Mouse (Mus musculus): Measurements from ENCODE around the gene Slc25a10.

Slc25a10 gene

DNA sequence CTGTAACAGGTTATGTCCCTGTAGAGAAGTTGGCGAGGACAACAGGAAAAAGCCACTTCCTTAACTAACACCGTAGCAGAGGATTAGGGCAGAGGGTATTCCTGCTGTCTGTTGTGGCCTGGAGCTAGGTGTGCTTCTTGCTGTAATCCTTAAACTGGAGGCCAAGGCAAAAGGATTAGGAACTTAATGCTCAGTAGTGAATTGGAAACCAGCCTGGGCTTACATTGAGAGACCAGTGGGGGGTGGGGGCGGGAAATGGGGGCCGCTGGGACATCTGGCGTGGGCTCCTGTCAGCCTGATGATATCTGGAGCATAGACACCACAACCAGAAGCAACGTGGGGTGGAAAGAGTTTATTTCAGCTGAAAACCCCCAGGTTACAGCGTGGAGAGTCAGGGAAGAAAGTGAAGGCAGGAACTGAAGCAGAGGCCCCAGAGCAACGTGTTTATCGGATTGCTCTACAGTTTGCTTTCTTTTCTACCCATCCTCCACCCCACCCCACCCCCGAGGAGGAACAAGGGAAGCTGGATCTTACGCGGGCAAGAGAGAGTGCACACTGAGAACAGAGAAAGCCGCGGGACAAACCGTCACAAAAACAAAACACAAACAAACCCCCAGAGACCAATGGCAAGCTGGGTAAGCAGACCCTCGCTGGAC lies 18.9 kb downstream of the Slc25a10 start:
- in situ Hi-C loops (cut with MboI, MseI): loop anchor here (5.0 kb wide), 1 partner anchor 52 kb away; no protein-coding TSS in a partner anchor

DNA sequence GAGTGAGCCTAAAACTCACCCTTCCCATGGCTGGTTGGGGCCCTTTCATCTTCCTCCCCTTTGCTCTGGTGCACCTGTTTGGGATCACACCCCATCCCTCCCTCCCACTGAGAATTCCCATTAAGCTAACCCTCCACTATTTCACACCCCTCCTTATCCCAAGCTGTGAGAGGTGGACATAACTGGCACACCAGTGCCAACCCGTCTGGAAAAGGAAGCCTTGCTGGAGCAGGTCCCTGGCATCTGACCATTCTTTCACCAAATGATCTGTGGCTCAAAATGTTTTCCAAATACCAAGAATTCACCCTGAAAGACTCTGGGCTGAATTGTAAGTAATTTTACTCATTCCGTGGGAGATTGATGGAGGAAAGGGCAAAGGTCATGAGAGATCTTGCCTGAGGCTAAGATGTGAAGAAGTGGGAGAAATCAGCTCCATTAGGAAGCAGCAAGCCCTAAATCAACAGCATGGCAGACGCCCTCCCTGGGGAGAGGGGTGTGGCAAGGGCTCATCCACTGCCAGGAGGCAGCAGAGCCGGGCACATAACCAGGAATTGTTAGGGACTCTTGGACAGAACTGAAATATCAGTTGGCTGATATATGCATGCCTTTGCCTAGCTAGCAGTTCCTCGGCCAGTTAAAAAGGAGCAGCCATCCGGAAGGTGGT lies 21.3 kb downstream of the Slc25a10 start:
- in situ Hi-C loops (cut with MboI, MseI): loop anchor here (5.0 kb wide), 1 partner anchor 49 kb away; no protein-coding TSS in a partner anchor

DNA sequence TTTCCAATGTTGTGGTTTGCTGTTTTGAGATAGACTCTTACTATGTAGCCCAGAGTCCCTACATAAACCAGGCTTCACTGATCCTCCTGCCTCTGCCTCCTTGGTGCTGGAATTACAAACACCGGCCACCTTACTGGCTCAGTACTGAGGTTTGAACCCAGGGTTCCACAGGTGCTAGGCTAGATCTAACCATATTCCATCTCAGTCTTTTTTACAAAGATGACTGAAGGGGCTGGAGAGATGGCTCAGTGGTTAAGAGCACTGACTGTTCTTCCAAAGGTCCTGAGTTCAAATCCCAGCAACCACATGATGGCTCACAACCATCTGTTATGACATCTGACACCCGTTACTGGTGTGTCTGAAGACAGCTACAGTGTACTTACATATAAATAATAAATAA lies 22.6 kb downstream of the Slc25a10 start:
- in situ Hi-C loops (cut with MboI, MseI): loop anchor here (5.0 kb wide), 1 partner anchor 48 kb away; no protein-coding TSS in a partner anchor

DNA sequence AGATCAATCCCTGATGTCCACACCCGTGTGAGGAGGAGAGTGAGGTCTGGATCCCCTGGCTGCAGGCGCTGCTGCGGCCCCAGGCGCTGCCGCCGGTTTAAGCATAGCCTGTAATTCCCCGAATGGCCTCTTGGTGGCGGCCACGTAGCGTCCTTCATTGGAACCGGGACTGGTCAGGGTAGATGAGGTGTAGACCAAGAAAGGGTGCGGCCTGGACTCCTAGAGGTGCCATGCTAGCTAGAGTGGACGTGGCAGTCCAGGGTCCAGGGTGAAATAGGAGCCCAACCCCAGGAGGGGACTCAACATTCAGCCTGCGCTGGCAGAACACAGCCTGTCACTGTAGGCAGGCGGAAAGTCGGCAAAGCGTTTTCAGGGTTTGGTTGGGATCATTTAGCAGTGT lies 24.0 kb downstream of the Slc25a10 start:
- in situ Hi-C loops (cut with MboI, MseI): no loop called here

DNA sequence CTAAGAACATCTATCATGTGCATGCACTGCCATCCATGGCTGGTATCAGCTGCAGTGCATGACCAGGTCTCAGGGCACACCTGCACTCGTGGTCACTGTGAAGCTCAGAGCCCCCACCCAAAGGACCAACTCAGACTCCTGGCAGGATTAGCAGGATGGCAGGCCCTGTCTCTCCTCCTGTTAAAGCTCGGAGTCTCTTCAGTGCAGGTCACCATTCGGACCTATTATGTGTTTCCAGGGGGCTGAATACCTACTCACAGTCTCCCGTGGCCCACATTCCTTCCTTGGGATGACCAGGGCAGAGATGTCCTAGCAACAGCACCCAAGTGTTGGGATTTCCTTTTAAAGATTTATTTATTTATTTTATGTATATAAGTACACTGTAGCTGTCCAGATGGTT lies 25.5 kb downstream of the Slc25a10 start:
- in situ Hi-C loops (cut with MboI, MseI): no loop called here

DNA sequence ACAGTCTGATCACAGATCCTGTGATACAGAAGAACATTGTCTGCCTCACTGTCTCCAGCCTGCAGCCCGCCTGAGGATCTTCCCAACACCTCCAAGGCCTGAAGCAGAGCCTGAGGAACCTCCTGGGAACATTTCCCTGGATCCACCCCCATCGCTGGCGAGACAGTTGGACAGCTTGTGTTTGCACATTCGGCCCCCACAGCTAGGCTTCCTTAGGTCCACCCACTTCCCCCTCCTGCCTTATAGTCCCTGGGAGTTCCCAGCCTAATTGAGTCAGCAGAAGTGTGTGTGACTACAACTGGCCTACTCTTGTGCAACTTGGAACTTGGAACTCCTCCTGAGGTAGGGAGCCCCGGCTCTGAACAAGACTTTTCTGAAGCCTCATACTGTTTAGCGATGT lies 26.4 kb downstream of the Slc25a10 start:
- in situ Hi-C loops (cut with MboI, MseI): no loop called here

DNA sequence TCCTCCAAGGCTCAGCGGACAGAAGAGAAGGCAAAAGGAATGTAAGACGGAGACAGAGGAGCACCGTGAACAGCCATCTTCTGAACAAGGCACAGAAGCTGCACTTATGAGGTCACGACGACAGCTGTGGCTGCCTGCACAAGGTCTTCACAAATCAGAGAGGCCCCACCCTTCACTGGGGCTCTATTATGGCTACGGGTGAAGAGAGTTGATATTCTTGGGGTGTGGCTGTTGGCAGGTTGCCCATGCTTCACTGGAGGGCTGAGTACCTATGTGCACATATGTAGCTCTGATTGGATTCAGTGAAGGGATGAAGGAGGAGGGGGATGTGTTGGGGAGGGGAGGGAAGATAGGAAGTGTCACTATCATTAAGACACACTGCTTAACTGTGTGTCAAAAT lies 26.9 kb downstream of the Slc25a10 start:
- in situ Hi-C loops (cut with MboI, MseI): no loop called here

DNA sequence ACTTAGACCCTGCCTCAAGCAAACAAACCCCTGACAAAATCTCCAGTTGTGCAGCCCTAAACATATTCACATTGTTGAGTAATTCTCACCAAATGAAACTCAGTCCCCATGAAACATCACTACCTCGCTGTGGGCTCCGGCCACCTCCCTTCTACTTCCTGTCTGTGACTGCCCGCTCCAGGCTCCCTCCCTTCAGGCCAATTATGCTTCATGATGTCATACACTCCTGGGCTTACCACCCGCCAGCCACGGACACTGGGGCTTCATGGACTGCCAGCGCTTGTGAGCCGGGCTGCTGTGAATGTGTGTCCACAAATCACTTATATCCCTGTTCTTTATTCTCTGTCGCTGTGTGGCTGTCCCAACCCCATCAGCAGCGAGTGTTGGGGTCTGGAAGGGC lies 28.1 kb downstream of the Slc25a10 start:
- in situ Hi-C loops (cut with MboI, MseI): no loop called here

DNA sequence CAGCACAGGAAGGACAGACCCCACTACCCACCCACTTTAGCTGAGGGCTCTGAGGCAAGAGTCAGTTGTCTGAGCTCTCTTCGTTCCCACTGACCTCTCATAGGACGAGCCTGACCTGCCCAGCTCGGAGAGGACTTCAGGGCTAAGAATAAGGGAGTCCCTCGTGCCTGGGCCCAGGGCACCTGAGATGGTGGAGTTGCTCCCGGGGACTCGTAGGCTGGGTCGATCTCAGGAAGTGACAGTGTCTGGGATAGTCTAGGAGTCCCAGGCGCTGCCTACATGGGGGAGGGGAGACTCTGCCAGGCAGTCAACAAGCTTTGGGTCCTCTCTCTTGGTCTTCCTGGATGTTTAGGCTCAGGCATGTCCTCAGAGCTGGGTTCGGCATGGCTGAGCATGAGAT lies 28.9 kb downstream of the Slc25a10 start:
- in situ Hi-C loops (cut with MboI, MseI): no loop called here

DNA sequence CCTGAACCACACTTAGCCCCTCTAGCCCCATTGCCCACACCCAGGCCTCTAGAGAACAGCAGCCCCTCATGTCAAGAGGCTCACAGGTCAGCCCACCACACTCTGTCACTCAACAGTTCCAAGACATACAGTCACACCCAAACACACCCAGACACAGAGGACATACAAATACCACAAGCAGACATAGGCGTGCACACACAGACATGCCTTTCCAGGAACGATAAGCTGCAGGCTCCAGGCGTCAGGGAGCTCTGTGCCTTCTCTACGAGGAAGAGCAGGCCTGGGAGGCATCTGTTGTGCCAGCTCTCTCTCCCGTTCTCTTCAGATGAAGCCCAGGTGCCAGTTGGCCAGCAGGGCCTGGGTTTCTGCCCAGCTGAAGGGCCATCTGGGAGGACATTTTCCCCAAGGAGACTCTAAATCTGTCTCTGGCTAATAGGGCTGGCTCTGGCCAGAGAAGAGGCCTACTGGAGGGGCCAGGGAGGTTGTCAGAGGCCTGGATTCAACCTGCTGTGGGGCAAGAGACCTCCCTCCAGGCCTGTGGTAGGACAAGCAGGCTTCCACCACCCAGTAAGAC lies 29.4 kb downstream of the Slc25a10 start:
- in situ Hi-C loops (cut with MboI, MseI): no loop called here

DNA sequence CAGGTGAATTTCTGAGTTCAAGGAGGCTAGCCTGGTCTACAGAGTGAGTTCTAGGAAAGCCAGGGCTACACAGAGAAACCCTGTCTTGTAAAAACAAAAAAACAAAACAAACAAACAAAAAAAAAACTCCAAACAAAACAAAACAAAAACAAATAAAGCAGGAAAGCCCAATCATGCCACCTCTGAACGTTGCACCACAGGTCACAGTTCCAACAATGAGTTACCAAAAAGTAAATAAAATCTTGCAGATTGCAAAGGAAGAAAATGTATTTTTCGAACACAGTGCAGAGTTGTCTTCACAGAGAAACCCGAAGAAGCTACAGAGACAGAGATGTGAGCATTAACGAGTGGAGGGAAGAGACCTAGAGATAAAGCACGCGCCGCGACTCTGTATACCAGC lies 30.9 kb downstream of the Slc25a10 start:
- in situ Hi-C loops (cut with MboI, MseI): no loop called here

DNA sequence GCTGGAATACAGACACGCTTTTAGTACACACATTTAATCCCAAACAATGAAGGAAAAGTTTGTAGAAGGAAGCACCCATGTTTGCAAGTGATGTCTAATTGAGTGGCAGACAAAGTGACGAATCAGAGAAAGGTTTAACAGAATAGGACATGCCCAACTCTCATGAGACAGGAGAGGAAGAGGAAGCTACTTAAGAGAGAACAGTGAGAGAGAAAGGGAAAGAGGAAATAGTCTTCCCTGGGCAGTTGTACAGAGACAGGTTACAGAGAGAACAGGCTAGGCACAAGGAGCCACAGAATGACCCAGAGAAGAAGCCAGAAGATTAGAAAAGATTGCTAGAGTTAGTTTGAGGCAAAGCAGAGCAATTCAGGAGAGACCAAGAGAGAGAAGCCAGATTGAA lies 34.3 kb downstream of the Slc25a10 start:
- in situ Hi-C loops (cut with MboI, MseI): no loop called here

DNA sequence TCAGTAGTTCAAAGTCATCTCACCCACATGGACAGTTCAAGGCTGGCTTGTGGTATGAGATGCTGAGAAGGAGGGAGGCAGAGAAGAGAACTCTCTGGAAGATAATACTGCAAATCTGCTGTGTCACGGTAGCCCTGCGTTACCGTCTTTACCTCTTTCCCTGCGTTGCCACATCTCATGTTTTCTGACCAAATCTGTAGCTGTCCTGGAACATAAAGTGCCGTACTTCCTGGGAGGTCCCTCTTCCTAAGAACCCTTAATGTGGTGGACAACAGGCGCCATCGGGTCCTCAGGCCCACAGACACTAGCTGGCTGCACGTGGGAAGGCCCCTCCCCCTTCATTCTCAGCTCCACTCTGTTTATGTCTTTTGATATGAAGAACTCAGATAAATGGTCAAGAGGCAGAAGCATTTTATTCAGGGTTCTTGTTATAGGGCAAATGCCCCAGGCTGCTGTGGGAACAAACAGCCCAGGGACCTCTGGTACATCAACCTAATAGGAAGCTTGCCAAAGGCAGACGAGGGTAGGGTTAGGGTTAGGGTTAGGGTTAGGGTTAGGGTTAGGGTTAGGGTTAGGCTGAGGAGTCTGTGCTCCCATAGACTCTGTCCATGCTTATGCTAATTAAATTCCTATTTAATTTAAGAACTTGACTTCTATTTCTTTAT lies 36.2 kb downstream of the Slc25a10 start:
- in situ Hi-C loops (cut with MboI, MseI): no loop called here

DNA sequence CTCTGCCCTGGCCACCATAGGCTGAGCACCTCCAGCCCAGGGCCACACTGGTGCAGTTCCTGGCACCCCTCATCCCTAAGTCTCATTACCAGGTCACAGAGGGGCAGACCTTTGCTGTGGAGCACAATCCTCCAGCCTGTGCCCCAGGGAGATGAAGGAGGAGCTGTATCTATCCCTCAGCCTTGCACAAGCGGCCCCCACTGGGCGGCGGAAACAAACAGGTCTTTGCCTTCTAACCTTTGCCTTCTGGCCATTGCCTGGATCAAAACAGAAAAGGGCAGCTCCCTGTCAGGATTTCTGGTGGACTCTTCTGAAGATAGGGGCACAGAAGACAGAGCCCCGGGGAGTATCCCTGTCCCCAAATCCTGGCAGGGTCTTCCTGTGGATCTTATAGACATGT lies 37.3 kb downstream of the Slc25a10 start:
- in situ Hi-C loops (cut with MboI, MseI): no loop called here

DNA sequence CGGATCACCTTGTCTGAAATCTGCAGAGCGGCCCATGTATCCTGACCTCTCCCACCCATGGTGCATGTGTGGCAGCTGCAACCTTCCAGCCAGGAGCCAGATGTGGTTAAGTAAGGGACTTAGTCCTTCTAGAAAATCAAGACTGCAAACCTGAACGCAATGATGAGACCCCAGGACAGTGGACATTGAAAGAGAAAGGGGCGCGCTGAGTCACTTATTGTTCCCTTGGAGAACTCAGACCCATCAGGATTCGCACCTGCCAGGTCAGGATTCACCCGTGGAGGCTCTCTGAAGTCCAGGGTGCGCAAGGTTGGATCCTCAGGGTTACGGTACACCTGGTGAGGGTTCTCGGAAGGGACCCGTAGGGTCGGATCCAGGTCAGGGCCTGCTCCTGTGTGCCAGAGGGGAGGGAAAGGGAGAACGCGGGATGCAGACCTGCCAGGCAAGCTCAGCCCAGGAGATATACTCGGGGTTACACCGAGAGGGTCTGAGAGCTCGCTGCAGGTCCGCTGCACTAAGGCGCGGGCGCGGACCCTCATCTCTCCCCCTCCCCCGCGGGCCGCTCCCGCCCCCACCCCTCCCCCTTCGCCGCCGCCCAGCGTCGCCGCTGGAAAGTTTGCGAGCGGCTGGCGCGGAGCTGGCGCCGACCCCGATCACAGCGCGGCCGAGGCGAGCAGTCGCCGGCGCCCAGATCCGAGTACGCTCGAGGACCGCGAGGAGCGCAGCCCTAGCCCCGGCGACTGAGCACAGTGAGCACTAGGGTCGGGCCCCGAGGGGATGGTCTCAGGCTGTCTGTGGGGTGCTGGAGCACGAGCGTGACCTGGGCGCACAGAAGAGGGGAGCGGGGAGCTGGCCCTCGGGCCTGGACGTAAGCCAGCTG lies 38.7 kb downstream of the Slc25a10 start, which contains the start of gene Gcgr:
TSS of gene Gcgr (plus strand) at position 615 of the 880 bp plus-strand sequence.
- in situ Hi-C loops (cut with MboI, MseI): no loop called here

DNA sequence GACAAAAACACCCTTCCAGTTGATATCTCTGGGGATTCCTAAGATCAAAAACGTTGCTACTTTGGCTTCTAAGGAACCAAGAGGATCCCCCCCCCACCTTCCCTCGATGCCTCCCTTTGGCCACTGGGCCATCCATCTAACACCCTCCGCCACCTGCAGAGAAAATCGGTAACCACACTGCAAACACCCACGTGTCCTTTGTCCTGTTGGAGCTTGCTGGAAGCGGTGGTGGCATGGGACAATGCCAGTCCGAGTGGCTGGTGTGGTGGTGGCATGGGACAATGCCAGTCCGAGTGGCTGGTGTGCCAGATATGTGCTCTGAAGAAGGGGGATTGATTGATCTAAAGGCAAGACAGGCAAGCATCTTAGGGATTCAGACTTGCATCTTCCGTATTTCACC lies 40.0 kb downstream of the Slc25a10 start:
- in situ Hi-C loops (cut with MboI, MseI): no loop called here

DNA sequence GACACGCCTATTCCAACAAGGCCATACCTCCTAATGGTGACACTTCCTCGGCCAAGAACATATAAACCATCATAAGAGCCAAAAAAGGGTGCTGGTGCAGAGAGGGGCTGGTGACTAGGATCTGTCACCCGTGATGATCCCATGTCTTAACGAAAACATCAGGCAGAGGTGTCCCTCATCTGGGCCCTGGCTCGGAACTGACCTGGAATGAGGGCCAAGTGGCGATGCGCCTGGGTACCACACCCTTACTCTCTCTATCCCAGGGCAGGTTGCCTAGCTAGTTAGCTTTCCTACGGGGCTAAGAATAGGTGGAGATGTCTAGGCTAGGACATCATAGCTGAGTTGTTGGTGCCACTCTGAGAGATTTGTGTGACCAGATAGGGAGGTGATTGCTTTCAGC lies 42.5 kb downstream of the Slc25a10 start:
- in situ Hi-C loops (cut with MboI, MseI): no loop called here

DNA sequence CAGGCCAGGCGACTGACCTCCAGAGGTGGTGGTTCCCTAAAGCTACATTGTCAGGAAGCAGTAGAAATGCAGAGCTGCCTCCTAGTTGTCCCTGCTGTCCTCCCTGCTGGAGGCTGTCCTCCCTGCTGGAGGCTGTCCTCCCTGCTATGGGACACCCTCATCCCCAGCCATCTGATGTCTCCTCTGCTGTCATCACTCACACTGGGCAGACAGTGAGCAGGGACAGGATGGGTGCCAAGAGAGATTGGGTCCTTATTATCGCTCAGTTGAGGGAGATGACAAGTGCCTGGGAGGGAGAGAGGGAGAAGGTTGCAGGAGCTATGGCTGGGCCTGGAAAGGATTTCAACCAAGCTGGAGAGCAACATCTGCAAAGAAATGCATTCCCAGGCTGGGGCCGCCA lies 43.5 kb downstream of the Slc25a10 start:
- in situ Hi-C loops (cut with MboI, MseI): no loop called here

DNA sequence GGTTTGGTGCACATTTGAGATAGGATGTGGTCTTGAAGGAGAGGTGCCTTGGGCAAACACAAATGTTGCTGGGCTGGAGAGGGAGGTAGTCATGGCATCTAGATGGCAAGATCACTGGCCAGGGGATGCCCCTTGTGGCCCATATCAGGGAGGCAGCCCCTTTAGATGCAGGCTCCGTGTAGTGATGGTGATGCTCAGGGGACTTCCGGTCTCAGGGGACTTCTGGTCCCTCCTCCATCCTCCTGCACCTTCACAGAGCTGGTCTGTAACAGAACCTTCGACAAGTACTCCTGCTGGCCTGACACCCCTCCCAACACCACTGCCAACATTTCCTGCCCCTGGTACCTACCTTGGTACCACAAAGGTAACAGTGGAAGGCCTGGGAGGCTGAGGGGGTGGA lies 44.2 kb downstream of the Slc25a10 start:
- in situ Hi-C loops (cut with MboI, MseI): no loop called here

DNA sequence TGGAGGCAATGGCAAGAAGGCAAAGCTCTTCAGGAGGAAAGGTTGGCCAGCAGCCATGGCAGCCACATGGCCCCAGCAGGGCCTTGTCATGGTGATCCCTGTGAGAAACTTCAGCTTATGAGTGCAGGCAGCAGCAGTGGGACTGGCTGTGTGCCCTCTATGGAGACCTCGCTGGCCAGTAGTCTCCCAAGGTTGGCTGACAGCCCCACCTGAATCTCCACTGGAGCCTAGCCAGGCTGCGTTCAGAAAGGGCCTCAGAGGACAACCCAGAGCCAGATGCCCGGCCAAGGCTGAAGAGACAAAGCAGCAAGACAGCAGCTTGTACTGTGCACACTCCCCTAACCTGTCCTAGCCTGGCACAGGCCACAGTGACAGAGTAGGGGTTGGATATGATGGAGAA lies 46.8 kb downstream of the Slc25a10 start:
- in situ Hi-C loops (cut with MboI, MseI): no loop called here

DNA sequence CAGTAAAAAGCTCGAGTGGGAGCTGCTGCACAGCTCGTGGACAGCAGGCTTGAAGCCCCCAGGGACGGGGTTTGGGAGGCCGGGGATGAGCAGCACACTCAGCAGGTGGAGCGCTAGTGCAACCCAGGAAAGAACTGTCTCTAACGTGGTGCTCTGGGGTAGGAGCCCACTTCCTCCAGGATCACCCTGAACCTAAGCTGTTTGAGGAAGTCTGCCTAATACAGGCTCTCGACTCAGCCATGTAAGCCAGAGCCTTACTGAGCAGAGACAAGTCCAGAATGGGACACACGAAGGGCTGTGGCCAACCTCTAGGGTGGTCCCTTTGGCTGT lies 47.3 kb downstream of the Slc25a10 start:
- in situ Hi-C loops (cut with MboI, MseI): no loop called here
